Mouse (Mus musculus): ENCODE results near the gene Sipa1. TPM values are rescaled to one million over a fixed set of nuclear protein-coding genes. Genes with fewer than 3 reads are reported as not detected.

The Sipa1 gene
- polyA plus RNA-seq, 1 experiment from 2014 or later: 8.0 TPM

- no peak for ATAC-seq (ENCODE audit: low FRiP score, low TSS enrichment)
Observed at GRCm38 (mm10) chr19:5611973-5612372, 51.5 kb downstream of the Sipa1 start.

GRCm38 (mm10) chr19:5609547-5610404 lies 53.7 kb downstream of the Sipa1 start, which contains the start of gene Kat5:
Gene Kat5 (minus strand): TSS chr19:5610237.
- peak; percentile 92 for ATAC-seq (ENCODE audit: low FRiP score, low TSS enrichment)
- H3K27ac ChIP-seq (replicated peaks): peak within 1 kb of the TSS; percentile 97
- H3K36me3 ChIP-seq (ENCODE audit: control insufficient read depth, insufficient read depth, low read length): peaks cover 18% of the 10 kb centered on the region
- H3K4me3 ChIP-seq (ENCODE audit: low read depth, low read length): peak within 1 kb of the TSS; percentile 74
- no peaks in the 10 kb centered on the region for H3K27me3 ChIP-seq (ENCODE audit: control insufficient read depth, insufficient read depth, low read length)
- H3K9me3 ChIP-seq (ENCODE audit: control insufficient read depth, low read length): no peaks in the 10 kb centered on the region
- H3K4me1 ChIP-seq (replicated peaks; ENCODE audit: control insufficient read depth, insufficient read depth): 0 out of 2 replicates have a peak, but pooled peaks cover 4% of the 10 kb centered on the region
- DNase-seq (ENCODE audit: low spot score): peak; percentile 91
- TF ChIP-seq EP300 (optimal IDR thresholded peaks at IDR 0.05) (no peak), CTCF (IDR thresholded peaks at IDR 0.05; ENCODE audit: low read depth) (peak; percentile 37; the same call in 1 of the 2 replicates)
- under 1% methylated on average over 55 of the region's 55 CpGs for WGBS
- peak within 1 kb of the TSS; percentile 77 for H3K4me2 ChIP-seq (replicated peaks; ENCODE audit: low read depth)
- H3K9ac ChIP-seq (ENCODE audit: low read length): peak within 1 kb of the TSS; percentile 90

More at GRCm38 (mm10) chr19:5611973-5612372, 51.5 kb downstream of the Sipa1 start:
- Histone ChIP-seq H3K27ac (replicated peaks) (no peak overlapping the region), H3K36me3 (ENCODE audit: control insufficient read depth, insufficient read depth, low read length) (peaks cover 2% of the 10 kb centered on the region), H3K4me2 (replicated peaks; ENCODE audit: low read depth) (no peak overlapping the region), H3K4me3 (ENCODE audit: low read depth, low read length) (no peak overlapping the region), H3K9me3 (ENCODE audit: control insufficient read depth, low read length) (no peaks in the 10 kb centered on the region), H3K4me1 (replicated peaks; ENCODE audit: control insufficient read depth, insufficient read depth) (0 out of 2 replicates have a peak, but pooled peaks cover 4% of the 10 kb centered on the region), H3K27me3 (ENCODE audit: control insufficient read depth, insufficient read depth, low read length) (no peaks in the 10 kb centered on the region), H3K9ac (ENCODE audit: low read length) (no peak overlapping the region)
- TF ChIP-seq CTCF (IDR thresholded peaks at IDR 0.05; ENCODE audit: low read depth): no peak
- DNase-seq (ENCODE audit: low spot score): no peak
- WGBS: 83% methylated on average over 1 of the region's 1 CpGs

- ATAC-seq (ENCODE audit: low FRiP score, low TSS enrichment) (no peak; the same call in 1 of the 2 replicates), DNase-seq (ENCODE audit: low spot score) (no peak)
- no peaks in the 10 kb centered on the region for H3K27me3 ChIP-seq (ENCODE audit: control insufficient read depth, insufficient read depth, low read length)
- peaks cover 19% of the 10 kb centered on the region for H3K36me3 ChIP-seq (ENCODE audit: control insufficient read depth, insufficient read depth, low read length)
- peak overlapping the region; percentile 90 for H3K9ac ChIP-seq (ENCODE audit: low read length)
- no peak for TF ChIP-seq CTCF (IDR thresholded peaks at IDR 0.05; ENCODE audit: low read depth)
- TF ChIP-seq EP300 (optimal IDR thresholded peaks at IDR 0.05): no peak
- peak overlapping the region; percentile 77 for H3K4me2 ChIP-seq (replicated peaks; ENCODE audit: low read depth)
- peak overlapping the region; percentile 74 for H3K4me3 ChIP-seq (ENCODE audit: low read depth, low read length)
- H3K27ac ChIP-seq (replicated peaks): peak overlapping the region; percentile 97
- WGBS: 37% methylated on average over 10 of the region's 10 CpGs
- 0 out of 2 replicates have a peak, but pooled peaks cover 4% of the 10 kb centered on the region for H3K4me1 ChIP-seq (replicated peaks; ENCODE audit: control insufficient read depth, insufficient read depth)
- H3K9me3 ChIP-seq (ENCODE audit: control insufficient read depth, low read length): no peaks in the 10 kb centered on the region
Observed at GRCm38 (mm10) chr19:5609171-5609546, 54.3 kb downstream of the Sipa1 start.

- peak overlapping the region; percentile 74; the same call in 1 of the 2 replicates for H3K4me3 ChIP-seq (ENCODE audit: low read depth, low read length)
- H3K9ac ChIP-seq (ENCODE audit: low read length): no peak overlapping the region; the same call in 1 of the 2 replicates
- H3K9me3 ChIP-seq (ENCODE audit: control insufficient read depth, low read length): no peaks in the 10 kb centered on the region
- H3K4me2 ChIP-seq (replicated peaks; ENCODE audit: low read depth): peak overlapping the region; percentile 77; the same call in 1 of the 2 replicates
- WGBS: 96% methylated on average over 13 of the region's 13 CpGs
- H3K36me3 ChIP-seq (ENCODE audit: control insufficient read depth, insufficient read depth, low read length): peaks cover 22% of the 10 kb centered on the region
- ATAC-seq (ENCODE audit: low FRiP score, low TSS enrichment): no peak
- 0 out of 2 replicates have a peak, but pooled peaks cover 4% of the 10 kb centered on the region for H3K4me1 ChIP-seq (replicated peaks; ENCODE audit: control insufficient read depth, insufficient read depth)
- H3K27me3 ChIP-seq (ENCODE audit: control insufficient read depth, insufficient read depth, low read length): no peaks in the 10 kb centered on the region
- no peak for TF ChIP-seq EP300 (optimal IDR thresholded peaks at IDR 0.05)
- TF ChIP-seq CTCF (IDR thresholded peaks at IDR 0.05; ENCODE audit: low read depth): no peak
- DNase-seq (ENCODE audit: low spot score): no peak
- H3K27ac ChIP-seq (replicated peaks): 0 out of 2 replicates have a peak overlapping the region, but pooled peaks have one; percentile 97
Observed at GRCm38 (mm10) chr19:5608707-5609106, 54.8 kb downstream of the Sipa1 start.

- Histone ChIP-seq H3K27ac (replicated peaks) (no peak overlapping the region), H3K4me1 (replicated peaks; ENCODE audit: control insufficient read depth, insufficient read depth) (peaks cover 4% of the 10 kb centered on the region; the same call in 1 of the 2 replicates), H3K9ac (ENCODE audit: low read length) (no peak overlapping the region), H3K36me3 (ENCODE audit: control insufficient read depth, insufficient read depth, low read length) (peaks cover 25% of the 10 kb centered on the region), H3K4me2 (replicated peaks; ENCODE audit: low read depth) (no peak overlapping the region), H3K4me3 (ENCODE audit: low read depth, low read length) (no peak overlapping the region), H3K27me3 (ENCODE audit: control insufficient read depth, insufficient read depth, low read length) (no peaks in the 10 kb centered on the region), H3K9me3 (ENCODE audit: control insufficient read depth, low read length) (no peaks in the 10 kb centered on the region)
- no peak for ATAC-seq (ENCODE audit: low FRiP score, low TSS enrichment)
- DNase-seq (ENCODE audit: low spot score): no peak
- no peak for TF ChIP-seq CTCF (IDR thresholded peaks at IDR 0.05; ENCODE audit: low read depth)
- no peak for TF ChIP-seq EP300 (optimal IDR thresholded peaks at IDR 0.05)
- 92% methylated on average over 26 of the region's 26 CpGs for WGBS
Observed at GRCm38 (mm10) chr19:5607705-5608410, 55.6 kb downstream of the Sipa1 start.

Measured in stomach, postnatal 0 days (tissue).